Comparison of ENCODE assay signal across 28 mouse cellular contexts in the genomic region with DNA sequence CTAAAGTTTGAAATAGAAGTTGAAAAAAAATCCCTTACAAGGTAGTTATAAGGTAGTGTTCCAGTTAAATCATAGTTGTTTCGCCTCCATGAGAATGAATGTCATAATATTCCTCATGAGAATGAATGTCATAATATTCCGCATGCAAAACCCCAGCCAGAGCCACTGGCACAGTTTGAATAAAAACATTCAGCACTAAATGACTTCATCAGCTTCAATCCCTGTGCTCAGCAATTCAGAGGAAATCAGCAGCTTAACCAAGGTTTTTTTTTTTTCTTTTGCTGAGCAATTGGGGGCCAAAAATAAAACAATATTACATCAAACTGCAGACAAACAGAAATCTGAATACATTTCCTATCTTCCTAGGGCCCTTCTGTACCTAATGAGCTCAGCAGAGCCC.
DNase-seq lines count a peak whose midpoint lies in the region; ATAC-seq and TF ChIP-seq lines count a peak whose summit lies in the region.
"Had no signal": no experiment of that assay in that cellular context is flagged by ENCODE, and none has a peak within 500 bp of the region (broad histone marks: within the 10 kb centered on the region; RNA-seq: fewer than 3 reads in every experiment).

No protein-coding gene starts in this region.

- H3K36me3 ChIP-seq in heart, embryonic 10.5 days = no peaks in the 10 kb centered on the region
- H3K36me3 ChIP-seq in neural tube, embryonic 13.5 days = no peaks in the 10 kb centered on the region
- H3K36me3 ChIP-seq: forebrain, embryonic 10.5 days; G1E; intestine, embryonic 15.5 days had no signal

- TF ChIP-seq CTCF in layer of hippocampus, adult 2 months (conservative IDR thresholded peaks at IDR 0.05) = no peak

- peak; percentile 36 for DNase-seq in heart, embryonic 10.5 days (ENCODE audit: low spot score)
- DNase-seq in heart, postnatal 14 days = no peak
- peak in 1 of 2 experiments; percentile 52 for DNase-seq in layer of hippocampus, adult 2 months (ENCODE audit: low spot score in 2 of 2)
- DNase-seq in layer of hippocampus, postnatal 25 days (ENCODE audit: extremely low spot score in 1 of 2, low spot score in 1 of 2) = no peak
- no peak for DNase-seq in neural tube, embryonic 10.5 days (ENCODE audit: extremely low spot score, low spot score)
- peak; percentile 34 for DNase-seq in telencephalon, adult 2 months (ENCODE audit: low read depth, low spot score)
- DNase-seq in left cerebral cortex, adult 9 months (ENCODE audit: low spot score in 2 of 2) = no peak
- DNase-seq: adrenal gland, postnatal 10 days; adrenal gland, postnatal 36 days; B cell, adult 2 months; cerebellum, adult 11-12 months; cerebellum, adult 8-10 months; cerebellum, postnatal 10 days; cerebellum, postnatal 36 days; embryo, embryonic 11 days; gastrocnemius, postnatal 25 days; heart, adult 18-20 months; heart, postnatal 4 days had no signal

- H3K4me3 ChIP-seq in heart, embryonic 10.5 days = no peak overlapping the region
- H3K4me3 ChIP-seq in layer of hippocampus, adult 2 months = no peak overlapping the region
- no peak overlapping the region for H3K4me3 ChIP-seq in neural tube, embryonic 13.5 days
- H3K4me3 ChIP-seq: forebrain, embryonic 10.5 days; forebrain, embryonic 13.5 days; intestine, embryonic 15.5 days had no signal

- 86% methylated on average over 2 of the region's 2 CpGs for WGBS in heart, embryonic 10.5 days
- WGBS in neural tube, embryonic 13.5 days = 44% methylated on average over 2 of the region's 2 CpGs

- H3K27ac ChIP-seq in heart, embryonic 10.5 days = no peak overlapping the region
- peak overlapping the region; percentile 44 for H3K27ac ChIP-seq in layer of hippocampus, adult 2 months
- H3K27ac ChIP-seq in neural tube, embryonic 13.5 days (replicated peaks) = peak overlapping the region; percentile 42; the same call in 1 of the 2 replicates
- H3K27ac ChIP-seq: forebrain, embryonic 10.5 days; forebrain, embryonic 13.5 days; hindbrain, embryonic 14.5 days; intestine, embryonic 15.5 days had no signal

- no peak overlapping the region for H3K9ac ChIP-seq in neural tube, embryonic 13.5 days
- H3K9ac ChIP-seq: forebrain, embryonic 13.5 days; hindbrain, embryonic 14.5 days; intestine, embryonic 15.5 days had no signal

- H3K27me3 ChIP-seq in heart, embryonic 10.5 days (ENCODE audit: insufficient read depth, poor library complexity, severe bottlenecking) = no peaks in the 10 kb centered on the region
- H3K27me3 ChIP-seq in neural tube, embryonic 13.5 days = no peaks in the 10 kb centered on the region
- H3K27me3 ChIP-seq: CH12.LX; forebrain, embryonic 13.5 days; intestine, embryonic 15.5 days had no signal

- H3K4me2 ChIP-seq in neural tube, embryonic 13.5 days = no peak overlapping the region
- H3K4me2 ChIP-seq: forebrain, embryonic 13.5 days; heart, embryonic 11.5 days; hindbrain, embryonic 14.5 days; intestine, embryonic 15.5 days had no signal

- no peaks in the 10 kb centered on the region for H3K9me3 ChIP-seq in heart, embryonic 10.5 days
- no peaks in the 10 kb centered on the region for H3K9me3 ChIP-seq in neural tube, embryonic 13.5 days
- H3K9me3 ChIP-seq: forebrain, embryonic 10.5 days; forebrain, embryonic 13.5 days; G1E; intestine, embryonic 15.5 days had no signal

- intact Hi-C loops in heart, postnatal 14 days (cut with DNase I) = no loop called here

- ATAC-seq in neural tube, embryonic 13.5 days (ENCODE audit: low read depth) = no peak
- ATAC-seq: forebrain, embryonic 13.5 days; forebrain, embryonic 16.5 days; intestine, embryonic 15.5 days; Patski had no signal

- peaks cover 9% of the 10 kb centered on the region; the same call in 1 of the 2 replicates for H3K4me1 ChIP-seq in heart, embryonic 10.5 days
- peaks cover 19% of the 10 kb centered on the region for H3K4me1 ChIP-seq in neural tube, embryonic 13.5 days (replicated peaks)
- H3K4me1 ChIP-seq: intestine, embryonic 15.5 days had no signal

Comparison
In these comparisons a context has a peak if more than half of its experiments do, and no peak if none do; other contexts are left out.
1. DNase-seq: peak in heart, embryonic 10.5 days (single experiment) and telencephalon, adult 2 months (single experiment); none in heart, postnatal 14 days (0 of 2), layer of hippocampus, postnatal 25 days (0 of 2), neural tube, embryonic 10.5 days (single experiment) and left cerebral cortex, adult 9 months (0 of 2).